Mouse (Mus musculus): ENCODE measurements at regions not wholly inside any gene's neighbourhood (a gene's known extent, or its start where the extent isn't known, plus 50 kb on each side); places are given as distances from the start of the nearest gene placed in this dataset.
"Not testable (repeated sequence)": the region's sequence is repeated elsewhere in the genome, so short reads cannot be mapped to it uniquely, and the experiment has no call there.

DNA sequence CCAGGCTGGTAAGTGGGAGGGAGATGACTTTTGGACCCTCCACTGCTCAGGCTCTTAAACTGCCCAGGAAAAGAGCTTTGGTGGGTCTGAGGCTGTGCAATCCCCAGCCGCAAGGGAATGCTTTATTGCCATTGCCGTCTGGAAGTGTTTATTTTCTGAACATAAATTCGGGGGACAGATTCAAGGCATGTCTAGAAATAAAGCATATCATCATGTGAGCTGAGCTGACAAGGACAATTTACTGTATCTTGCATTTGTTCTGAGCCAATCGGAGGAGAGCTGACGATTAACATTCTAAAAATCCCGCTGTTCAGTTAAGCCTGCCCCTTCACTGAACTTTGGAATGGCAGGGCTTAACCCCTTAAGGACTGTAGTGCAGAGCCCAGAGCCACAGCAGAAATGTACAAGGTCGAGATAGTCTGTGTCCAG, 979.3 kb downstream of the Bcl11a start:
- H3K9me3 ChIP-seq, result no peaks in the 10 kb centered on the region
- ATAC-seq (ENCODE audit: insufficient read depth, low FRiP score, low read depth), result peak; percentile 73
- peak overlapping the region; percentile 30 for H3K4me2 ChIP-seq
- peak overlapping the region; percentile 8; the same call in 1 of the 2 replicates for H3K27ac ChIP-seq
- no peak overlapping the region for H3K9ac ChIP-seq
- H3K4me3 ChIP-seq (replicated peaks), result no peak overlapping the region
- 0 out of 2 replicates have a peak, but pooled peaks cover 8% of the 10 kb centered on the region for H3K4me1 ChIP-seq
- WGBS, result 5% methylated on average over 7 of the region's 7 CpGs
- H3K36me3 ChIP-seq, result no peaks in the 10 kb centered on the region
- no peaks in the 10 kb centered on the region for H3K27me3 ChIP-seq (replicated peaks)

DNA sequence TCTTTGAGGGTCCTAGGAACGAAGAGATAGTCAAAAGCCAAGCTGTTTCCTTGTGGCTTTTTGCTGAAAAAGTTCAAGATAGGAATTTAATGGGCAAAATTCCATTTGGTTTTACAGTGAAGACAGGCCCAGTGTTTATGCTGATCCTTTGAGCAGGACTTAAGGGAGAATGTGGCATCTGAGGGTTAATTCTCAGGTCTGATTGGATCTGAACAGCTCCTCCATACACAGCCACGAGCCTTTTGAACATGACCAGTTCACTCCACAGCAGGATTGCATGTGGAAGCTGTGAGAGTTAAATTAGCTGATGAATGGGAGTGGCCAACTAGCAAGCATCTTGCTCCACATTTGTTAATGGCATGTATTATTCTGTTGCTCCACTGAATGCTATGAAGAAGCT, 979.7 kb downstream of the Bcl11a start:
- Histone ChIP-seq H3K27ac (peak overlapping the region; percentile 8; the same call in 1 of the 2 replicates), H3K9ac (no peak overlapping the region), H3K4me1 (0 out of 2 replicates have a peak, but pooled peaks cover 8% of the 10 kb centered on the region), H3K4me2 (peak overlapping the region; percentile 30; the same call in 1 of the 2 replicates), H3K4me3 (replicated peaks) (no peak overlapping the region), H3K27me3 (replicated peaks) (no peaks in the 10 kb centered on the region), H3K36me3 (no peaks in the 10 kb centered on the region), H3K9me3 (no peaks in the 10 kb centered on the region)
- WGBS, result 16% methylated on average over 2 of the region's 2 CpGs
- ATAC-seq (ENCODE audit: insufficient read depth, low FRiP score, low read depth), result peak; percentile 53; the same call in 1 of the 2 replicates

DNA sequence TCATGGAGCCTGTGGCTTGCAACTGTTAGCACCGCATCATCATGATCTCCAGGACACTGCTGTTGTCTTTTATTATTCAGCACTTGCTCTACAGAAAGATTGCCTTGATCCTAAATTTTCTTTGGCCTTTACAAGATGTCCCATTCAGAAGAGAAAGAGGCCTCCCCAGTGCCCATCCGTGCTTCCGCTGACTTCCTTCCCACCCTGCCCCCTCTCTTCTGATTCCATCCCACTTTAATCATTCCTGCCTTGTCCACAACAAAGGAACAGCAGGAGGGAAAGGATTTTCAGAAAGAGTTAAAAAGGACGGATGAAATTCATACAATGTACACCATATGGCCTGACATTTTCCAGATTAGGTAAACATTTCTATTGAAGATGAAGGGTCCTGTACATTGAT, 985.2 kb downstream of the Bcl11a start:
- Histone ChIP-seq H3K9me3 (no peaks in the 10 kb centered on the region), H3K27me3 (replicated peaks) (no peaks in the 10 kb centered on the region), H3K4me2 (no peak overlapping the region), H3K27ac (no peak overlapping the region), H3K4me1 (0 out of 2 replicates have a peak, but pooled peaks cover 4% of the 10 kb centered on the region), H3K36me3 (no peaks in the 10 kb centered on the region), H3K4me3 (replicated peaks) (no peak overlapping the region), H3K9ac (no peak overlapping the region)
- 42% methylated on average over 4 of the region's 4 CpGs for WGBS
- no peak for ATAC-seq (ENCODE audit: insufficient read depth, low FRiP score, low read depth)

DNA sequence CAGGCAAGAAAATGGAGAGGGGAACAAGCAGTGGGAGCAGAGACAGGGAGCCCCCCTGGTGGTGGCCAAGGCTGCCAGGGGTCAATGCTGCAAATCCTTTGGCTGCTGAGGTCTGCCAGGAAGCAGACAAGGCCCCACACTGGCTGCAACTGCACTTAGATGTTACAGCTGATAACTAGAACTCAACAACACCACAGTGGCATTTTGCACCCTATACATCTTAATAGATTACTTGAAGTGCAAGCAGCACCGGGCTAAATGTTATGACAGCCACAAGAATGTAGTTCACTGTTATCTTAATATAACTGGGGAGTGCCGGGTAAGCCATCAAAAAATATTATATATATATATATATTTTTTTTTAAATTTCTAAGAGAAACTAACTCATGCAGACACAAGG, 986.1 kb downstream of the Bcl11a start:
- Histone ChIP-seq H3K27ac (no peak overlapping the region), H3K4me1 (0 out of 2 replicates have a peak, but pooled peaks cover 4% of the 10 kb centered on the region), H3K4me2 (no peak overlapping the region), H3K9me3 (no peaks in the 10 kb centered on the region), H3K9ac (no peak overlapping the region), H3K27me3 (replicated peaks) (no peaks in the 10 kb centered on the region), H3K4me3 (replicated peaks) (no peak overlapping the region), H3K36me3 (no peaks in the 10 kb centered on the region)
- ATAC-seq (ENCODE audit: insufficient read depth, low FRiP score, low read depth), result no peak
- WGBS, result 33% methylated on average over 2 of the region's 2 CpGs

DNA sequence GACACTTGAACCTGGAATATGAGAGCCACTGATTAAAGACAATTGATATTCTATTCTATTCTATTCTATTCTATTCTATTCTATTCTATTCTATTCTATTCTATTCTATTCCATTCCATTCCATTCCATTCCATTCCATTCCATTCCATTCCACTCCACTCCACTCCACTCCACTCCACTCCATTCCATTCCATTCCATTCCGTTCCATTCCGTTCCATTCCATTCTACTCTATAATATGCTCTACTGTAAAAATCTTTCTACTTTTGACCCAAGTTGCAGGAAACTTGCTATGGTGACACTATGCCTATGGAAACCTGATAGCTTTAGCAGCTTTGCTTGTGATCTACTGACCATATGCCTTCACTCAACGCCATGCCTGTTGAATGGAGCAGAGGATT, 1022.1 kb downstream of the Bcl11a start:
- not testable (repeated sequence) for H3K4me2 ChIP-seq; ATAC-seq (ENCODE audit: insufficient read depth, low FRiP score, low read depth); H3K9me3 ChIP-seq; H3K27me3 ChIP-seq (replicated peaks); H3K27ac ChIP-seq; H3K4me1 ChIP-seq; H3K36me3 ChIP-seq; H3K9ac ChIP-seq; H3K4me3 ChIP-seq (replicated peaks)
- 95% methylated on average over 3 of the region's 3 CpGs for WGBS

DNA sequence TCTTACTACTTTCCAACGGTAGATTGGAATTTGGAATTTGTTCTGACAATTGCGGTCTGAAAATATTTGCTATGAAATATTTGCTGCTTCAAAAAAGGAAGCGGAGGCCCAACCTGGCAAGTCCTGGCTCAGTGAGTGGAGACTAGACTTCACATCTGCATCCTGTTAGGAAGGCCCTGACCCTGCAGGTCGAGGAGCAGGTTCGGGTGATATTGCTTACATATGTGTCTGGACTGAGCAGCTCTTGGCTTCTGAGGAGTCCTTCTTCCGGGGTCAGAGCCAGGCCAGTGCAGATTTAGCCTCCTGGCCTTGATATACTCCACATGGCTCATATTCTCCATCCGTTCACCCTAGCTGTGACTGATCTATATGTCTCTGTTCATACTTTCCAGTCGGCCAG, 1026.6 kb downstream of the Bcl11a start:
- no peaks in the 10 kb centered on the region for H3K4me1 ChIP-seq
- H3K4me3 ChIP-seq (replicated peaks), result no peak overlapping the region
- H3K27me3 ChIP-seq (replicated peaks), result no peaks in the 10 kb centered on the region
- no peak for ATAC-seq (ENCODE audit: insufficient read depth, low FRiP score, low read depth)
- no peak overlapping the region for H3K9ac ChIP-seq
- no peaks in the 10 kb centered on the region for H3K9me3 ChIP-seq
- H3K27ac ChIP-seq, result no peak overlapping the region
- WGBS, result 46% methylated on average over 8 of the region's 8 CpGs
- no peaks in the 10 kb centered on the region for H3K36me3 ChIP-seq
- no peak overlapping the region for H3K4me2 ChIP-seq

DNA sequence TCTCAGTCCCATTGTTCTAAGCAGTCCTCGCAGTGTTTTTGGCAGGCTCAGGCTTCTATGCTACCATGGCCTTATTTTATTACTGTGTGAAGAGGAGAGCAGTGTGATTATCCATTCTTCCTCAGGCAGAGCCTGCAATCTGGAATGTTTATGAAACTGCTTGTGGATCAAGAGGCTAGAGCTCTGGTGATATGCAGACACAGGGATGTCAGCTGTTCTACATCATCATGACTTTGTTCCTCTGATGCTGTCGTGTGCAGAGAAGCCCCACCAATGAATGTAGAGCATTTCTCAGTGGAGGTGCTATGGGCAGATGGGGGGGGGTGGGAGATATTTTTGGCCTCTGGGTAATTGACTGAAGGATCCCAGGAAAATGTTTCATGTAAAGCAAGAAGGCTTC, 1046.6 kb downstream of the Bcl11a start:
- ATAC-seq (ENCODE audit: insufficient read depth, low FRiP score, low read depth), result no peak
- Histone ChIP-seq H3K27ac (no peak overlapping the region), H3K9me3 (no peaks in the 10 kb centered on the region), H3K4me1 (no peaks in the 10 kb centered on the region), H3K9ac (no peak overlapping the region), H3K4me3 (replicated peaks) (no peak overlapping the region), H3K27me3 (replicated peaks) (no peaks in the 10 kb centered on the region), H3K4me2 (no peak overlapping the region), H3K36me3 (no peaks in the 10 kb centered on the region)
- 37% methylated on average over 2 of the region's 2 CpGs for WGBS

DNA sequence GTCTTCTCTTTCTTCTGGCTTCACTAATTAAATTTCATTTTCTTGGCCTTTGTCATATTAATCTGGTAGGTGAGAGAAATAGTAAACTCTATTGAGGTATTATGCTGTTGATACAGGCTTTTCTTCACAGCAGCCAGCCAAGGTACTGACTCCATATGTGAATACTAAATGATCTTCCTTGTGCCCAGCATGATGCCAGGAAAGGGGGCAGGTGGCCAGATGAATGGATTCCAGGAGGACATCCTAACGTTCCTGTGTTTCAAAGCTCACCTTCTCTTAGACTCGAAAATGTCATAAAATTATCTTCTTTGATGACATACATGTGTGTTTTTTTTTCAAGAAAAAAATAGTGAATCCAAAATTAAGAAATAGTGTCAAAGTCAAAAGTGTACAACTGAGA, 1064.4 kb downstream of the Bcl11a start:
- 67% methylated on average over 2 of the region's 2 CpGs for WGBS
- Histone ChIP-seq H3K4me3 (replicated peaks) (no peak overlapping the region), H3K27ac (no peak overlapping the region), H3K27me3 (replicated peaks) (no peaks in the 10 kb centered on the region), H3K9me3 (no peaks in the 10 kb centered on the region), H3K4me1 (no peaks in the 10 kb centered on the region), H3K4me2 (no peak overlapping the region), H3K36me3 (no peaks in the 10 kb centered on the region), H3K9ac (no peak overlapping the region)
- no peak for ATAC-seq (ENCODE audit: insufficient read depth, low FRiP score, low read depth)

DNA sequence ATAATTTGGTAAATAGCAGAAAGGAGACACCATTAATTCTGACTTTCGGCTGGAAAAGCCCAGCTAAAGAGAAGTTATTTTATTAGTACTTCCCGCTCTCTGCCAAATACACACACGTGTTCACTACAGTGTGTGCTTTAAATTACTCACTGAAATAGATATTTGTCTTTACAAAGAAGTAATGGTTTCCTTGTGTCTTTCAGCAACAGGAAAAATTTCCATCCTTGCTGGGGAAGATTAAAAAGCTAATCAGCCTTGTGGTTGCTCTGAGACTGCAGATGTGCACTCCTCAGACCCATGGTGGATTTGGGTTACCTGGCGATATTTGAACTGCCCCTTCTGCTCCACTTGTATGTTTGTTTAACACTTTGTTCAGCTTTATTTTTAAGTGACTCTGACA, 1065.0 kb downstream of the Bcl11a start:
- H3K27ac ChIP-seq, result no peak overlapping the region
- no peak overlapping the region for H3K4me3 ChIP-seq (replicated peaks)
- no peak for ATAC-seq (ENCODE audit: insufficient read depth, low FRiP score, low read depth)
- no peaks in the 10 kb centered on the region for H3K4me1 ChIP-seq
- no peak overlapping the region for H3K9ac ChIP-seq
- no peak overlapping the region for H3K4me2 ChIP-seq
- H3K36me3 ChIP-seq, result no peaks in the 10 kb centered on the region
- WGBS, result 68% methylated on average over 4 of the region's 4 CpGs
- no peaks in the 10 kb centered on the region for H3K27me3 ChIP-seq (replicated peaks)
- H3K9me3 ChIP-seq, result no peaks in the 10 kb centered on the region

DNA sequence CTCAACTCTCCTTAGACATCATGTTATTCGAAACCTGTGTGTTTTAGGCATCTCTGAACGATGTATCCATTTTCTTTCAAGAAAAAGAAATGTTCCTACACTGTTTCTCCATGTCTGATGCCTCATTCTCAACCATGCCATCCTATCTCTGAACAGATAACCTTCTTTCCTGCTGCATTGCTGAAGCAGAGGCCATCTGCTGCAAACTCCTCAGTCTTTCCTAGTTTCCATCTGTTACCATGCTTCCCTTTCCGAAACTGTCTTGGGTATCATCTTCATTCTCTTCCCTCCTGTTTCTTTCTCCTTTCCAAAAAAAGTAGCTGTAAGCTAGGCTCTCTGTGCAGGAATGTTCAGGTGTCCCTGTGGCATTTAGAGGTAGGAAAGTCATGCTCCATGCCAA, 1063.3 kb downstream of the 5730522E02Rik start:
- H3K4me1 ChIP-seq, result no peaks in the 10 kb centered on the region
- no peak for ATAC-seq (ENCODE audit: insufficient read depth, low FRiP score, low read depth)
- no peaks in the 10 kb centered on the region for H3K36me3 ChIP-seq
- no peak overlapping the region for H3K9ac ChIP-seq
- no peak overlapping the region for H3K4me2 ChIP-seq
- H3K27ac ChIP-seq, result no peak overlapping the region
- H3K27me3 ChIP-seq (replicated peaks), result no peaks in the 10 kb centered on the region
- no peaks in the 10 kb centered on the region for H3K9me3 ChIP-seq
- H3K4me3 ChIP-seq (replicated peaks), result no peak overlapping the region
- 76% methylated on average over 3 of the region's 3 CpGs for WGBS

DNA sequence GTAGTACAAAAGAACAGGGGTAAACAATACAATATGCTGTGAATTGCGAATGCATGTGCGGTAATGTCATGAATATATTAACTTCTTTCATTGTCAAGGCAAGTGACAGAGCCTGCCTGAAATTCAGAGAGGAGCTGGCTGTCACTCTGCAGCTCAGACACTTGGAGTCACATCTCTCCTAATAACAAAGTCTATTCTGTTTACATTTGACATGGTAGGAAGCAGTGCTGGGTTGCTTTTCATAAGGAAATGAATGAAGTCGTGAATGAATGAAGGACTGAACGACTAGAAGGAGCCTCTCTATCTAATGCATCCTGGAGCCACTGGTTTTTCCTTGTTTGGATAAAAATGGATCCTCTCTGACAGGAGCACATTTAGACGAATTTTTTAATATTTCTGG, 1053.9 kb downstream of the 5730522E02Rik start:
- WGBS, result 39% methylated on average over 5 of the region's 5 CpGs
- Histone ChIP-seq H3K4me1 (no peaks in the 10 kb centered on the region), H3K27me3 (replicated peaks) (no peaks in the 10 kb centered on the region), H3K36me3 (no peaks in the 10 kb centered on the region), H3K9ac (no peak overlapping the region), H3K9me3 (no peaks in the 10 kb centered on the region), H3K4me2 (no peak overlapping the region), H3K4me3 (replicated peaks) (no peak overlapping the region), H3K27ac (no peak overlapping the region)
- no peak for ATAC-seq (ENCODE audit: insufficient read depth, low FRiP score, low read depth)

DNA sequence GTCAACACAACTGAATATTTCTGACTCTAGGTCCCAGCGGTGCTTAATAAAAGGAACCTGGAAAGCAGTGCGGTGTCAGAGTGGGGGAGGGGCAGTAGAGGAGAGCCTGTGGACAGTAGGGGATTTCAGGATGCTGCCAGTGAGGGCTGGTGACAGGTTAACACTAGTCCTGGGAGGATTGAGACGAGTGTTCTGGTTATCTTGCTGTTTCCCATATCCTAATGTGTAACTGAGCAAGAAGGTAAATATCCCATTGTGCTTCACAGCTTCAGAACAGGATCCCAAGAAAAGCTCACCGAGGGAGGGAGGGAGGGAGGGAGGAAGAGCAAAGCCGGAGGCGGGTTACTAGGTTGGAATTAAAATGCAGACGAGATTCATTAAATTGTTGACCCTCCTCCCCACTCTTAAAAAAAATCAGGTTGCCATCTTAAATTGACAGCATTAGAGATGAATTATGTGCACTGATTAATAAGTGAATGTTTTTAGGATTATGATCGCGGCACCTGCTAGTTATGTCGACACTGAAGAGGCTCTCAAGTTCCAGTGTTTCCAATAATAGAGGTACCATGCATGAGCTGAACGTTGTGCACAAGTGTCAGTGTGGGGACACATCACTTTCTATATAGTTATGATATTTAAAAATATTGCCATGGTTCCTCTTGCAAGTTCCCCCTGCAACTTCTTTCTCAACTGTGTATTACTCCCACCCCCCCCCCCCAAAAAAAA, 1053.3 kb downstream of the 5730522E02Rik start:
- WGBS, result 35% methylated on average over 11 of the region's 11 CpGs
- Histone ChIP-seq H3K4me2 (no peak overlapping the region), H3K27me3 (replicated peaks) (no peaks in the 10 kb centered on the region), H3K36me3 (no peaks in the 10 kb centered on the region), H3K4me1 (no peaks in the 10 kb centered on the region), H3K27ac (no peak overlapping the region), H3K9ac (no peak overlapping the region), H3K4me3 (replicated peaks) (no peak overlapping the region), H3K9me3 (no peaks in the 10 kb centered on the region)
- ATAC-seq (ENCODE audit: insufficient read depth, low FRiP score, low read depth), result no peak

DNA sequence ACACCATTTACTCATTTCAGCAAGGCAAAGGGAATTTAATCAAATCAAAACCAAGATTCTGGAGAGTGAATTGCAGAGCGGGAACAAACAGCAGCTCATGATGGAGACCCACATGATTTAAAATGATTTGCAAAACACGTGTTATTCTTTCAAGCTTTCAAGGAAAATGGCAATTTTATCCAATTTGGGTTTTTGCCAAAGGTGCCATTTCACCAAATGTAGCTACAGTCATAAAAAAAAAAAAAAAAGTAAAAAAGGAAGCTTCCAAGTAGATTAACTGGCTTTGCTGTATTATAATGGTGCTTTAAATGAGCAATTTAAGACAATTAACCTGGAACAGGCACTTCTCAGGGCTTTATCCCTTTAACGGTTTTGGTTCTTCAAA, 1052.7 kb downstream of the 5730522E02Rik start:
- 61% methylated on average over 3 of the region's 3 CpGs for WGBS
- H3K36me3 ChIP-seq, result no peaks in the 10 kb centered on the region
- ATAC-seq (ENCODE audit: insufficient read depth, low FRiP score, low read depth), result no peak
- no peak overlapping the region for H3K4me2 ChIP-seq
- no peaks in the 10 kb centered on the region for H3K9me3 ChIP-seq
- no peak overlapping the region for H3K9ac ChIP-seq
- H3K4me1 ChIP-seq, result no peaks in the 10 kb centered on the region
- no peak overlapping the region for H3K4me3 ChIP-seq (replicated peaks)
- H3K27me3 ChIP-seq (replicated peaks), result no peaks in the 10 kb centered on the region
- no peak overlapping the region for H3K27ac ChIP-seq

Measured in stomach, embryonic 15.5 days (tissue).